Mouse (Mus musculus) mature B cell (primary cell): ENCODE results near the gene Col6a4.

Source experiments
- in situ Hi-C: fragments of 300-500 bp; cut with MboI; formaldehyde crosslinking; loops from 2 replicates; pipeline ENCODE4 v1.14.3; 2019

The Col6a4 gene

DNA sequence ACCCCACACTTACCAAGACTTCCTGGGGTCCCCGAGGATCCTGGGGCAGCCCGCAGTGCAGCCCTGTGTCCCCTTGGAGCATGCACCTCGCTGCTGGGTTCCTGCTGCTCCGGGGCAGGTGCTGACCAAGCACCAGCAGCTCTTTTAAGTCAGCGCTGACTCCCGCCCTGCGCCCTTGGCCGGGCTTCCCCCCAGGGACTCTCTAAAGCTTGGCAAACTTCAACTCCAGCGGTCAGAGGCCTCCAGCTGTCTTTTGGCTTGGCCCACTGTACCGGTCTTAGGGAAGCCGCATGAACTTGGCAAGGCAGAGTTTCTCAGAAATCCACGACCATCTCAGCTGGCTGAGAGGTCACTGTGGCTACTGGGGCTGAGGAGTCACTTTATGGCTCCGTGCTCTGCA, 136.1 kb downstream of the Col6a4 start, which contains the start of gene Col6a5:
Gene Col6a5, minus strand, starts transcription at position 111 of the 400 bp plus-strand sequence.
- in situ Hi-C loops = no loop called here

DNA sequence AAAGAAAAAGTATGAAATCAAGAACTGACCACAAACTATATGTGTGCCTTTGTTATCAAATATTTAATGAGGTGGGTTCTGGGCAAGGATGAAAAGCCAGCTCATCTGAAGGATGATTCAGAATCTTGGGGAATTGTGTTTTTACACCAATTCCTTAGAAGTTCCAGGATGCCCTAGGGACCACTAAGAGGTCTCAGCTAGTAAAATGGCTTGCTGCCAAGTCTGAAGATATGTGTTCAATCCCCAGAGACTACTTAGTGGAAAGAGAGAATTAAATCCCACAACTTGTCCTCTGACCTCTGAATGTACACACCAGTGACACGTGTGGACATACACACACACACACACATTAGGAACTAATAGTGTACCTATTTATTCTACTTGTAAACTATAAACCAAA, 137.5 kb downstream of the Col6a4 start:
- in situ Hi-C loops = no loop called here

GRCm38 (mm10) chr9:105949755-105950154, 146.8 kb downstream of the Col6a4 start:
- in situ Hi-C loops = no loop called here

GRCm38 (mm10) chr9:105947577-105947976, 149.0 kb downstream of the Col6a4 start:
- in situ Hi-C loops = no loop called here
